Mouse (Mus musculus) testis, adult 2 months (tissue): ENCODE results near the gene Gckr. TPM values are rescaled to one million over a fixed set of nuclear protein-coding genes. Genes with fewer than 3 reads are reported as not detected.

Source experiments
- H3K27ac ChIP-seq: fragments of 200-500 bp; 2 replicates; pipeline ENCODE4 v1.5.1; 2012; ENCODE audit warnings: low read depth, low read length; ENCODE audit not compliant: control insufficient read depth, insufficient read depth
- H3K27me3 ChIP-seq: fragments of 200-500 bp; 2 replicates; pipeline ENCODE4 v1.6.1; 2012; ENCODE audit warnings: mild to moderate bottlenecking, low read length, moderate library complexity; ENCODE audit not compliant: control insufficient read depth, insufficient read depth
- H3K36me3 ChIP-seq: fragments of 200-500 bp; 2 replicates; pipeline ENCODE4 v1.6.1; 2012; ENCODE audit warnings: mild to moderate bottlenecking, low read length; ENCODE audit not compliant: control insufficient read depth, insufficient read depth
- H3K4me1 ChIP-seq: fragments of 200-500 bp; 2 replicates; pipeline ENCODE4 v1.6.1; 2012; ENCODE audit warnings: low read length; ENCODE audit not compliant: control insufficient read depth, insufficient read depth
- H3K4me3 ChIP-seq: fragments of 200-500 bp; 2 replicates; pipeline ENCODE4 v1.5.1; 2012; ENCODE audit warnings: low read depth, mild to moderate bottlenecking, low read length, moderate library complexity, mixed read lengths; ENCODE audit not compliant: control insufficient read depth
- CTCF ChIP-seq: fragments of 200-500 bp; IDR thresholded peaks from 2 replicates; pipeline ENCODE4 v1.5.1; 2012; ENCODE audit warnings: low read depth, mild to moderate bottlenecking, inconsistent platforms, low read length, moderate library complexity; ENCODE audit not compliant: control insufficient read depth, insufficient read depth, insufficient replicate concordance
- POLR2A ChIP-seq: fragments of 200-500 bp; IDR thresholded peaks from 2 replicates; pipeline ENCODE4 v1.6.1; 2012; ENCODE audit warnings: low read depth, mild to moderate bottlenecking, inconsistent platforms, low read length, moderate library complexity; ENCODE audit not compliant: control insufficient read depth
- polyA plus RNA-seq: library from polyadenylated mRNA; depleted of rRNA; stranded (reverse); fragments of >200 nt; gene quantifications from 2 replicates; pipeline ENCODE4 v1.2.3, GENCODE M21; 2012; rRNA removed

The Gckr gene
- polyA plus RNA-seq: 0.53 and 0.55 TPM in 2 replicates

DNA sequence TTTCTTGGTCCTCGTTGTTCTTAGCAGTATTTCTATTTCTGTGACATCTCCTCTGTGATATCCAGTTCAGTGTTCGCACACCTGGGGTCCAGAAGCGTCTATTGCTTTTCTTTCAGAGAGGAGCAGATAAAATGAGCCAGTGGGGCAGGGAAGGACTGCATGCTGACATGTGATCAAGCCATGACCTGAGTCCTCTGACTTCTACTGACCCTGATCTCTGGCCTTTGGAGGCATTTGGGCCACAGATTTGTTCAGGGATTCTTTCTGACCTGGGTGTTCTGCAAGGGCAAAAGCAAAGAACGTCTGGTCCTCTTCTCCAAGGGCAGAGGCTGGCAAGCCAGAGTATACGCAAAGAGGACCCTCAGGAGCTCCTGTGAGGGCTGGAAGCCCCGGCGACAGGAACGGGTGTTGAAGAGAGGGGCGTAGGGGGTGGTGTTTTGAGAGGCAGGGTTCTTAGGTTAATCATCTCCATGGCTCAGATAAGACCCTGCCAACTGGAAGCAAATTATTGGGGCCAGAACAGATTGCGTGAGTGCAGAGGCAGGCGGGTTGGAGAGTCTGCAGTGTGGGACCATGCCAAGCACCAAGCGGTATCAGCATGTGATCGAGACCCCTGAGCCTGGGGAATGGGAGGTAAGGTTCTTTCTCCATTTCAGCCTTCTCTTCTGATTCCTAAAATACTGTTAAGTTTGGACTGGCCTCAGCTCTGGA, at the start of gene Gckr:
Gene Gckr (plus strand): TSS at position 397 of the 711 bp plus-strand sequence.
- Histone ChIP-seq H3K4me3 (no peak within 1 kb of the TSS), H3K36me3 (no peaks in the 10 kb centered on the region), H3K27me3 (no peaks in the 10 kb centered on the region; the same call in 1 of the 2 replicates), H3K27ac (no peak within 1 kb of the TSS), H3K4me1 (peaks cover 15% of the 10 kb centered on the region)
- no peak for TF ChIP-seq POLR2A
- no peak for TF ChIP-seq CTCF

DNA sequence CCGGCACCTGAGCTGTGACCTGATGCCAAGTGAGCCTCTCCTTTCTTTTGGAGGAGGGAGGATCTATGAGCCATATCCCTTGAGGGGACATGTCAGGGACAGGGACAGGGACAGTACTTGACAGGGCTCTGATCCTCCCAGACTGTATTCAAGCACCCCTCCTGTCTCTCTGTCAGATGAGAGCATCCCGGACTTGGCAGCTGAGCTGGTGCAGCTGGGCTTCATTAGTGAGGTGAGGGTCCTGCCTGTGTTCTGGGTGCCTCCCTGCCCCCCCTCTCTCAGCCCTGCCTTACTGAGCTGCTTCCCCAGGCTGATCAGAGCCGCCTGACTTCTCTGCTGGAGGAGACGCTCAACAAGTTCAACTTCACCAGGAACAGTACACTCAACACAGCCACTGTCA, 46.5 kb upstream of the Gckr start:
- Histone ChIP-seq H3K27ac (no peak overlapping the region; the same call in 1 of the 2 replicates), H3K36me3 (peaks cover 9% of the 10 kb centered on the region), H3K27me3 (no peaks in the 10 kb centered on the region), H3K4me1 (peaks cover 11% of the 10 kb centered on the region), H3K4me3 (peak overlapping the region; percentile 92)
- TF ChIP-seq CTCF (no peak), POLR2A (no peak)

DNA sequence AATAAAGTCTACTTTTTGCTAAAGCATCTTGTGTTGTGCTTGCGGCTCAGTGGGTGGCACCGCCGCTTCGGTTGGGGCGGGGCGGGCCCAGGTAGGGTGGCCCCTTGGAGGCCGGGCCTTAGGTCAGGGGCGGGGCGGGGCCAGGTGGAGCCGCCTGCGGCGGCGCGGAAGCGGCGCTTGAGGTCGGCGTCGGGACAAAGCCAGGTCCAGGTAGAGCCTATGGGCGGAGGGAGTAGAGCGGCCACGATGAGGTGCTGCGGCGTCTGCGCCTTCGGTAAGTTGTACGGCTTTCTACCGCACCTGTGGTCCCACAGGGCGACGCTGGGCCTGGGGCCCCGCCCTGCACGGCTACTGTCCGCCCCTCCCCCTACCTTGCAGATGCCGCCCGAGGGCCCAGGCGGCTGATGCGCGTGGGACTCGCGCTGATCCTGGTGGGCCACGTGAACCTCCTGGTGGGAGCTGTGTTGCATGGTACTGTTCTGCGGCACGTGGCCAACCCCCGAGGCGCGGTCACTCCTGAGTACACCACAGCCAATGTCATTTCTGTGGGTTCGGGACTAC, 45.6 kb upstream of the Gckr start, which contains the start of gene Krtcap3:
Gene Krtcap3 (plus strand): TSS at position 151 of the 561 bp plus-strand sequence.
- Histone ChIP-seq H3K4me1 (peaks cover 11% of the 10 kb centered on the region), H3K27me3 (no peaks in the 10 kb centered on the region), H3K4me3 (peak within 1 kb of the TSS; percentile 92), H3K36me3 (peaks cover 9% of the 10 kb centered on the region), H3K27ac (peak within 1 kb of the TSS; percentile 89)
- 0 out of 2 replicates have a peak, but pooled peaks have one; percentile 22 for TF ChIP-seq POLR2A
- no peak for TF ChIP-seq CTCF

DNA sequence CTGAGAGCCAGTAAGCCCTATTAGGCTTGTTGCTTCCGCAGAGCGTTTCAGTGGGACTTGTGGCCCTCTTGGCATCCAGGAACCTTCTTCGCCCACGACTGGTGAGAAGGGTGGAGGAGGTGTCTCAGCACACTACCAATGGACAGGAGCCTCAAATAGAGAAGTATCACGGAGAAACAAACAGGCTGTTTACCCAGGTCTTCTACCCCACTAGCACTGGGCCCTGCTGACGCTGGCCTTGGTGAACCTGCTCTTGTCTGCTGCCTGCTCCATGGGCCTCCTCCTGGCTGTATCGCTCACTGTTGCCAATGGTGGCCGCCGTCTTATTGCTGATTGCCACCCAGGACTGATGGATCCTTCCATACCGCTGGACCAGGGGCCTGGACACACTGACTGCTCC, 45.1 kb upstream of the Gckr start:
- H3K36me3 ChIP-seq: peaks cover 9% of the 10 kb centered on the region
- TF ChIP-seq POLR2A: no peak
- no peak for TF ChIP-seq CTCF
- H3K4me1 ChIP-seq: peaks cover 11% of the 10 kb centered on the region
- peak overlapping the region; percentile 89 for H3K27ac ChIP-seq
- H3K27me3 ChIP-seq: no peaks in the 10 kb centered on the region
- peak overlapping the region; percentile 92 for H3K4me3 ChIP-seq

DNA sequence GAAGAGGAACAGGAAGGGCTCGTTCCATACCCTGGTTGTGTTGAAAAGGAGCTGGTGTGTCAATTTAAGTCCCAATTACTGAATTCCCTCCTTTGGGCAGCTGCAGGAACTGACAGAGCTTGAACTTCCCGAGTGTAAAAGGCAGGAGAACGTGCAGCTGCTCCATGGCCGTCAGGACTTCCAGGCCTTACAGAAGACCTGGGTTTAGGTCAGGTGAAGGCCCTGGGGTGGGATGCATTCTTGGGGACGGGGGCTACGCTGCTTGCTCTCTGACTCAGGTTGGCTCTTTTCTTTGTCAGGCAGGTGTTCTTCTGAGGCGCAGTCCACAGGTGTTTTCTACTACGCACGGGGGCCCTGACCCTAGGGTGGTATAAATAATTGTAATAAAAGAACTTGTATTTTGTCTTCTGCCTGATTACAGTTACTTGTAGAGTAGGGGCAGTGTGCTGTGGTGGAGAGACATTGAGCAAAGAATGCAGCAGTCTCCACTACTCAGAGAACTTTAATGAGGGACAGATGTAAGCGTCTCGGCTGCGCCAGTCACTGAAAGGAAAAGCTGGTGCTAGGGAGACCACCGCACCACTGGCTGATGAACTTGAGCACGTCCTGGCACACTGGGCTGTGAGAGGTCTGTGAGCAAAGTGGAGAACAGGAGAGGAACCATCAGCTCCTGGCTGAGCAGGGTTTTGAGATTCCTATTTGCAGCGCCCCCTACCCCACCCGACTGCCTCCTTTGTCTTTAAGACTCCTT, 44.3 kb upstream of the Gckr start:
- no peak overlapping the region for H3K27ac ChIP-seq
- H3K4me3 ChIP-seq: peak overlapping the region; percentile 92
- H3K4me1 ChIP-seq: peaks cover 11% of the 10 kb centered on the region
- peaks cover 11% of the 10 kb centered on the region for H3K36me3 ChIP-seq
- no peaks in the 10 kb centered on the region for H3K27me3 ChIP-seq
- TF ChIP-seq POLR2A (no peak), CTCF (no peak)

DNA sequence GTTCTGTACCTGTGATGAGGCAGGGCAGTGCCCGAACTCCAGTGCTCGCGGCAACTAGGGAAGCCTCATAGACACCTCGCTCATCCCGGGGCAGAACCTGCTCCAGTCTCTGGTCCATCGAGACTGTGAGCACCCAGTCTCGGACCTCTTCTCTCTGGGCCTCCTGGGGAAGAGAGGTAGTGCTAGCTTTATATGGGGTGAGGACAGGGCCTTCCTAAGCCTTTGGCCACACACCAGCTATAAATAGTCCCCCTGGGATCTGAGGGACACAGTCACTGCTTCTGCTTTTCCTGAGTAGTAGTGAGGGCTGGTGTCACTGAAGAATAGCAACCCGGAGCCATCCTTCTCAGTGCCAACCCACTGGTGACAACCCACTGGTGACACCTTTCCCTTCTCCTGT, 43.4 kb upstream of the Gckr start:
- Histone ChIP-seq H3K4me1 (peaks cover 11% of the 10 kb centered on the region), H3K27me3 (no peaks in the 10 kb centered on the region), H3K4me3 (peak overlapping the region; percentile 92), H3K27ac (peak overlapping the region; percentile 87), H3K36me3 (peaks cover 11% of the 10 kb centered on the region)
- TF ChIP-seq CTCF (no peak), POLR2A (no peak)

DNA sequence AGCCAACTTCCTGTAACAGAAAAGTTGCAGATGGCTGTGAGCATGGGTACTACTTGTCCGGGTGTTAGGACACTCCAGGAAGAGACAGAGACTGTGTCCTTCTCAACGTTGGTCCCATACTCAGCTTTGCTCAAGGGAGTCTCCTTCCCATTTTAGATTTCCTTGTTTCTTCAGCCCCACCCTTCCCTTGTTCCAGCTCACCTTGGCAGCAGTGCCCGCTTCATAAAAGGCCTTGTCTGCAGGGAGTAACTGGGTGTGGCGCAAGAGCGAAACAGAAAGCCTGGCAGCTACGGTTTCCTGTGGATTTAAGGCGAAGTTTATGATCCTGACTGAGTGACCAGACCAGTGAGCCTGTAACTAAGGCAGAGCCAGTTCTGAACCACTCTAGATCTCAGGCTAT, 42.8 kb upstream of the Gckr start:
- H3K27me3 ChIP-seq: no peaks in the 10 kb centered on the region
- TF ChIP-seq CTCF (no peak), POLR2A (no peak)
- H3K4me3 ChIP-seq: peak overlapping the region; percentile 92
- peaks cover 11% of the 10 kb centered on the region for H3K4me1 ChIP-seq
- peak overlapping the region; percentile 87 for H3K27ac ChIP-seq
- H3K36me3 ChIP-seq: peaks cover 10% of the 10 kb centered on the region
